Mouse (Mus musculus): Measurements from ENCODE around the gene Prune1. TPM values are rescaled to one million over a fixed set of nuclear protein-coding genes. Genes with fewer than 3 reads are reported as not detected.
A peak's percentile ranks its signal among the peaks of the same experiment; 100 is the strongest.
"Not testable (repeated sequence)": the region's sequence is repeated elsewhere in the genome, so short reads cannot be mapped to it uniquely, and the experiment has no call there.

The Prune1 gene
- total RNA-seq, 1 experiment from 2014 or later = 38.2 TPM

- DNase-seq = no peak
These were observed 46.2 kb downstream of the Prune1 start for GRCm38 (mm10) chr3:95235386-95236301.

GRCm38 (mm10) chr3:95233303-95233980 lies 48.4 kb downstream of the Prune1 start:
- DNase-seq = no peak

DNA sequence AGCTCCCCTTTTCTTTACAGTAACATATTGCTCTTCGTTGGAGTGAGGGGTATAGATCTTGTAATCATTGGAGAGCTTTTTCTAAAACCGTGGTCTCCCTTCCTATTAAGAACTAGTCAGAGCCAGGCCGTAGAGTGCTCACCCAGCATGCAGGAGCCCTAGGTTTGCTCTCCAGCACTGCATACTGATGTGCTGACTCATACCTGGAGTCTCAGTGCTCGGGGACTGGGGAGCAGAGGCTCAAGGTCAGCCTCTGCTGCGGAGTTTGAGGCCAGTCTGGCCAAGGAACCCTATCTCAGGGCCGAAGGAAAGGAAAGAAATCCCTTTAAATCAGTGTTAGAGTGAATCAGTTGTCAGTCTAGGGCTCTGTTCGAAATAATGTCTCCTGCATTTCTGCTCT lies 49.1 kb downstream of the Prune1 start:
- DNase-seq = peak; percentile 59

DNA sequence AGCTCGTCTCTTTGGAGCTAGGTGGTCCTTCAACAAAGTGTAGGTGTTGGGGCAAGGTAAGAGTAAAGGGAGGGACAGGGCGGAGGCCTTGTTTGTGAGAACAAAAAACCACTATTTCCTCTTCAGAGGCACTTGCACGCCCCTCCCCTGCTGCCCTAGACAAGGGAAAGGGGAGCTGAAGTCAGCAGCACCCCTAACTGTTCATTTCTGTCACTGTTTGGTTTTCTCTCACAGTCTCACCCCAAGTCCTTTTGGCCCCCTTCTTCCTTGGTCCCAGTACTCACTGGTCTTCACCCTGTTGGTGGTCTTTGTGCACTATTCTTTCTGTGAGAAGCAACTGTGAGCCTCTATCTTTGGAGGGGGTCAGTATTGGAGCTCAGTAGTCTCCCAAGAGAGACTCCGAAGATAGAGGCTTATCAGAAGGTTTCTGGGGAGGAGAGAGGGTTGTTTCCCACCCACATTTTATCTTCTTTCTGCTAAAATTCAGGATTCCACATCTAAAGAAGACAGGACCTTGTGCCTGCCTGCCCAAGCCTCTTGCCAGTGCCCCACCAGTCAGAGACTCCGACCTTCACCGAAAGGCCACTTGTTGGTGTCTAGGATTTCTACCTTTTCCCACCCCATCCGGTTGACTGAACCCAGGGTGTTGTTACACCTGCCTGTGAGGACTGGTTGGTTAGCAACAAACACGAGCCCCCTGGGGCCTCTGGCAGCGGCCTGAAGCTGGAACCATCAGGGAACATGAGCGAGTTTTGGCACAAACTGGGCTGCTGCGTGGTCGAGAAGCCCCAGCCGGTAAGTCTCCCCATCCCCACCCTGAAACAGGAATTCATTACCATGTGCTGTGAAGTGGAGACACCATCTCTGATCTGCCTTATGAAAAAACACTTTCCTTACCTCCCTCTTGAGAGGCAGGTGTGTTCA lies 50.3 kb downstream of the Prune1 start, which contains the start of gene Mllt11:
TSS of gene Mllt11 (minus strand) at position 874 of the 924 bp plus-strand sequence.
- no peak for DNase-seq

DNA sequence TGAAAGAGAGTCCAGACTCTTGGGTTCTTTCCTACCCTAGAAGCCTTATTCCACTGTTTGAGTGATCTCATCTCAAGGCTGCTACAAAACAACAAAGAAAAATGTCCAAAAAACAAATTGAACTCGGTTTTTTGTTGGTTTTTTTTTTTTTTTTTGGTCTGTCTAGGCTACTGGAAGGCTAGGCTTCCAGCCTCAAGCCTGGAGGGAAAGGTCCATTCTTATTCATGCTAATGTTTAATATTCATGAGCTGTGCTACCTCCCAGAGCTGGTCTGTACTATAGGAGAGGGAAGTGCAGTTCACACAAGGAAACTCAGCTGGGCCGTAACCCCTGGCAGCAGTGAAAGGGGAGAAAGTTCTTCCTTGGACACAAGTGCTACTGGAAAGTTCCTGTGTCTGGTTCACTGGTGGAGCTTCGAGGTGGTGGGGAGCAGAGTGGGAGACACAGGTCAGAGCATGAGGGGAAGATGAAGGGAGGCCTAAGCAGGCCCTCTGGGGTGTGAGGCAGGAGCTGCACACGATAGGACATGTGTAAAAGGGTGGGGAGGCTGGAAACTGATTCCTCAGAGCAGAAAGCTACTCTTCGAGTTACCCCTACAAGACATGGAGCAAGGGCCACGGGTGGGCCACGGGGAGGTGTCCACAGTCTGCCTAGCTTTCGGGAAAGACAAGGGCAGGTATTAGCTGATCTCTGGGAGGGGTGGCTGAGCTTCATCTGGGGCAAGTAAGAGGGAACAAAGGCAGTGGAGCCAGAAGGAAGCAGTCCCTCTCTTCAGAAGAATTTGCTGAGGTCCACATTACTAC lies 51.2 kb downstream of the Prune1 start:
- DNase-seq = no peak

- DNase-seq = peak; percentile 38
These were observed 51.9 kb downstream of the Prune1 start for GRCm38 (mm10) chr3:95229781-95230494.

- peak; percentile 26 for DNase-seq
These were observed 52.7 kb downstream of the Prune1 start for GRCm38 (mm10) chr3:95228894-95229780.

GRCm38 (mm10) chr3:95228148-95228893 lies 53.6 kb downstream of the Prune1 start, which contains the start of gene Cdc42se1:
Gene Cdc42se1, plus strand, starts transcription at chr3:95228732.
- DNase-seq = peak; percentile 91

DNA sequence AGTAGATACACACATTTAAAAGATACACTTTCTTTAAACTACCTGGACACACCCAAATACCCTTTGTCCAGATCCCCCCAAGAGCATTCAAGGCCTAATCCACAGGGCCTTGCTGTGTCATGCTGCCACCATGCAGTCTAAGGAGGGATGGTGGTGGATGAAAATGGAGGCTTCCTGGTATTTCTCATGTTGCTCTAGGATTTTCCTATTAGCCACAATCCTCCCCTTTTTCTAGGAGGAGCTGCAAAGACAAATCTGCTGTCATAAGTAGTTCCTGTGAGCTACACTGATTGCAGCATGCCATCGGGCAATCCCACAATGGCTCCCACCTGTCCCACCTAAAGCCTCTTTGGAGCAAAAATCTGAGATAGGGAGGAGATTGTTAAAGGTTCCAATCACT lies 54.7 kb downstream of the Prune1 start:
- DNase-seq = no peak

DNA sequence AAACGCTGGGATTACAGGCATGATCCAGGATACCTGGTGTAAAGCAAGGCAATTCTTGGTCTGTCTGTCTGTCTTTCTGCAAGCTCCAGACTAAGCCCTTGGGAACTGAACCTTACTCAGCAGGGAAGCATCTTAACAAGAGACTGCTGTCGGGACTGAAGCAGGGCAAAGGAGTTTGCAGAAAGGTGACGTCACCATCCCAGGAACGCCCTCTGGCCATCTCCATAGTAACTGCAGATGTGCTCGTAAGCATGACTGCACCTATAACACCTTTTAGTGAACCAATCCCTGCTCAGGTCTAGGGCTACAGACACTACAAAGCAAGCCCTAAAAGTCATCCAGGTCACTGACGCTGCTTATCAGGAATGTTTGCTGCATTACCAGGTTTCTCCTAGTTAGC lies 57.6 kb downstream of the Prune1 start:
- no peak for DNase-seq

- DNase-seq = no peak
These were observed 58.8 kb downstream of the Prune1 start for GRCm38 (mm10) chr3:95223041-95223440.

GRCm38 (mm10) chr3:95218466-95219137 lies 63.3 kb downstream of the Prune1 start:
- no peak for DNase-seq

DNA sequence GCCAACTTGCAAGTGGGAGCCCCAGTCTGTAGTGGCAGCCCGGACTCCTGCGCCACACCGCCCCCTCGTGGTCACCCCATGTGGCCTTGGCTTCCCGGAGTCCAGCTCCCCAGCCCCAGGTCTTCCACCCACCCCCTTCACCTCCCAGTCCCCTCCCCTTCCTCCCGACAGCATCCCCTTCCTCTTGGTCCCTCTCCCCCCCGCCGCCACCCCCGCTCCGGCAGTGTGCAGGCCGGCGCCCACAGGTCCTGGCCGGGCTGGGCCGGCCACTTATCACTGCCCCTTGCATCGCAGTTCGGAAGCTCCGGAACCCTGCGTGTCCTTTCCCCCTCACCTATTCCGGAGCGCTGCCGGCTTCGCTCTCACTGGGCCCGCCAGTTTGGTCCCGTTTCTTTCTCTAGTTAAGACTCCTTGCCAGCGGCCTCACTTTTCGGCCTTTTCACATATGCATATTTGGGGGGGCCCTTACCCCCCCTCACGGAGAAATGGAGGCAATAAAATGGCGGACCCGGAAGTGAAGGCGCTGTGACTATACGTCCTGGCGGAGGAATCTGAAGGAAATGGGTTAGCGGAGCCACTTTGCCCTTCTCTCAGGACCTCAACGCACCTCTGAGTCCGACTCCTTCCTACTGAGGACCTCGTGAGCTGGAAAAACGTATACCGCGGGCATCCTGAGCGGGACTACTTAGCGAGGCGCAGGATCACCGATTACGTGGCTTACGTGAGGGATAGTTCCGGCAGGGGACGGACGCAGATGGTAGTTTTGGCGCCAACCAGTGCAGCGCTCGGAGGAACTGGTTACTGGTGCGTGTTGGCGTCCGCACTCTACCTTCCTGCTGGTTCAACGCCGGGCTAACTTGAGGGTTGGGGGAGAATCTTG lies 64.4 kb downstream of the Prune1 start, which contains the start of gene Gabpb2:
TSS of gene Gabpb2 (minus strand) at position 662 of the 880 bp plus-strand sequence.
- DNase-seq = peak; percentile 98

DNA sequence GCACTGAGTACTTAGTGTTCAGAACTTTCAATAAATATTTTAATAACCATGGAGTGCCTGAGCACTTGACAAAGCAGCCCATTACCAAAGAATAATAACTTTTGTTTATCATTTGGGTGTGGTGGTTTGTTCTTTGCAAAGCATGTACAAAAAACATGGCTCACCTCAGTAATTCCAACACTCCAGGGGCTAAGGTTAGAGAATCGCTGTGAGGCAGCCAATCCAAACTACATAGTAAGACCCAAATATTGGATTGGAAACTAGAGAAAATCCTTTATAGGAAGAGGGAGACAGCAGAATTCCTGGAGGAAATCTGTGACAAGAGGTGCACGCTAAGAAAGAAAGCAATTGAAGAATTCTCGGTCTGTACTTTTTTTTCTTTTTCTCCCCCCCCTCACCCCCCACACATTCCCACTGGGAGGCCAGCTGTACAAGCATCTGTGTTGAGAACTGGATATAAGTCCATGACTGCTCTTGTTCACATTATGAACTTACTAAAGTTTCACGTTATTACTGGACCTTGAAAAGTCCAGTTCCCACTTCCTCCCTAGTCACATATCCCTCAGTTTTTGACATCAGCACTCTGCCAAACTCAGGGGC lies 65.1 kb downstream of the Prune1 start:
- no peak for DNase-seq

DNA sequence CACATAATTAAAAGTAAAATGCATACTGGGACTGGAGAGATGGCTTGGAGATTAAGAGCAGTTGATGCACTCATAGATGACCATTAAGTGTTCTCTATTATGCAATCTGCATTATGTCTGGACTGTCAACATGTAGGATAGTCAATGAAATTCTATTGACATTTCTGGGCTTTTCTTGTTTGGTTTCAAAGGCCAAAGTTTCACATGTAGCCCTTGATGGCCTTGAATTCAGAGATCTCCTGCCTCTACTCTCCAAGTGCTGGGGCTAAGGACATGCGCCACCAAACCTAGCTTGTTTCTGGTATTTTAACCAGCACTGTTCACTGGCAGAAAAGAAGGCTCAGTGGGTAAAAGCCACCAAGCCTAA lies 68.3 kb downstream of the Prune1 start:
- DNase-seq = no peak

DNA sequence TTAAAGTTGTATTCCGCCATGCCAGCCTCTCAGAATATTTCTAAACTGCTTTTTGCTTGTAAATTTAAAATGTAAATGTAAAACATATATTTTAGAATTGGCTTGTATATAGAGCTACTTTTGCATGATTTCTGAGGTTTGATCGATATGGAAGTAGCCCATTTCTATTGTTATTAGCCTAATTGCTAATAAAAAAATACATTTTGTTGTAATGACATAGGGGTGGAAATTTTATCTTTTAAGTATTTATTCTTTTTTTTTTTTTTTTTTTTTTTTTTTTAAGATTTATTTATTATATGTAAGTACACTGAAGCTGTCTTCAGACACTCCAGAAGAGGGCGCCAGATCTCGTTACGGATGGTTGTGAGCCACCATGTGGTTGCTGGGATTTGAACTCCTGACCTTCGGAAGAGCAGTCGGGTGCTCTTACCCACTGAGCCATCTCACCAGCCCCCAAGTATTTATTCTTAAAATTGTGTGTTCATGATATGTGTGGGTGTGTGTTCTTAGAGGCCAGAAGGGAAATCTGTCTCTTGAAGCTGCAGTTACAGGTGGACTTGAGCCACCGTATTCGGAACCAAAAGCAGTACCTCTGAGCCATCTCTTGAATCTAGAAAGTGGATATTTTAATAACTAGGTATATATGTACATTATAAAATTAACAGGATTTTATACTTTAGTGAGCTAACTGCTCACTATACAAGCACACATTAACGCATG lies 68.8 kb downstream of the Prune1 start:
- not testable (repeated sequence) for DNase-seq

All from adrenal gland, postnatal 25 days (tissue).